Mouse (Mus musculus) B cell, adult 67 days (primary cell): ENCODE measurements around the gene Edn3. TPM values are rescaled to one million over a fixed set of nuclear protein-coding genes. Genes with fewer than 3 reads are reported as not detected.

Source experiments
- total RNA-seq, 2 experiments: library from RNA; stranded (reverse); gene quantifications; 4 replicates each; pipeline ENCODE4 v1.2.4; 2023

Edn3 gene
- not detected for total RNA-seq

DNA sequence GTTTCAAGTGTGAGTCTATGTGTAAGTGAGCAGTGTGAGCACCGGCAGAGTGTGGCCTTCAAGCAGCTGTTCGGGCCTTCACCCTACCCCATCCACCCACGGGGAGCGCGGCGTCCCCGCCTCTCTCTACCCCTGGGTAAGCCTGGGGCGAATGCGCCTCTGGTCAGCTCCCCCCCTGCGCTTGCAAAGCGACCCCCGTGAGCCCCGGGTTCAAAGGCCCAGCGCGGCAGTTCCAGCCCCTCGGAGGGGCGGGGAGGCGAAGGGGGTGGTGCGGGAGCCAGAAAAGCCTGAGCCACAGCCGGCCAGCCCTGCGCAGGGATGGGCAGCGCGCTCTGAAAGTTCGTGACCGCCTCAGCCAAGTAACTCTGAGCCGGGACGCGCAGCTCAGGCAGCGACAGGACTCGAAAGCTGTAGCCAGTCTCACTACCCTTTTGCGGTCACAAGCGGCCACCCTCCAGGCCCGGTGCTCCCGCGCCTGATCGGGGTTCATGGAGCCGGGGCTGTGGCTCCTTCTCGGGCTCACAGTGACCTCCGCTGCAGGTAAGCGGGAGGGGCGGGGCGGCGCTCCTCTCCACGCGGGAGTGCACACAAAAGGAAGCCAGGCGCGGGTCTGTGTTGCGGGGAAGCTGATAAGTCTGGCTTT lies at the start of gene Edn3:
TSS of gene Edn3 (plus strand) at position 141 of the 643 bp plus-strand sequence.

Other genes with a start within 250 kb of the Edn3 start
- 10 to 100 TPM; 62.2 to 65.4 TPM for gene Zfp831, start 117.1 kb upstream of the Edn3 start, total RNA-seq
- not detected for gene Gm14444, start 249.6 kb downstream of the Edn3 start, total RNA-seq